Mouse (Mus musculus): Measurements from ENCODE around the gene Arhgap9.

DNA sequence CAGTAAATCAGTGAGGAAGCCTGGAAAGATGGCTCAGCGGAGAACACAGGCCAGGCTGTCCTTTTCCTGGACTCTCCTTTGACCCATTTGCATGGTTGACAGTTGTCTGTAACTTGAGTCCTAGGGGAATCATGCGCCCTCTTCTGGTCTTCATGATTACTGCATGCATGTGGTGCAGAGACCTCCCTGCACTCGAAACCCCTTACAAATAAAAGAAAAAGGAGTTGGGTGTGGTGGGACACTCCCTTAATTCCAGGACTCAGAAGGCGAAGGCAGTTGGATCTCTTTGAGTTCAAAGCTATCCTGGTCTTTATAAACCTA lies 9.4 kb upstream of the Arhgap9 start:
- TF ChIP-seq CTCF (IDR thresholded peaks at IDR 0.05; ENCODE audit: borderline replicate concordance, insufficient read depth, low read depth, low read length) (peak; percentile 75; the same call in 1 of the 2 replicates), POLR2A (IDR thresholded peaks at IDR 0.05; ENCODE audit: borderline replicate concordance, insufficient read depth, low read length) (no peak)

All from cerebellum, adult 2 months (tissue).